Mouse (Mus musculus) embryonic facial prominence, embryonic 11.5 days (tissue): ENCODE measurements at regions not wholly inside any gene's neighbourhood (a gene's known extent, or its start where the extent isn't known, plus 50 kb on each side); places are given as distances from the start of the nearest gene placed in this dataset.
A peak's percentile ranks its signal among the peaks of the same experiment; 100 is the strongest.

Experiments
- ATAC-seq: fragments of 200-750 bp; cut with Nextera tagmentation; replicated peaks from 2 replicates; pipeline ENCODE4 v1.8.0; 2017; ENCODE audit warnings: low read depth; ENCODE audit not compliant: insufficient number of reproducible peaks, low FRiP score, low TSS enrichment
- DNase-seq: peaks from one replicate; pipeline ENCODE4 v3.0.0-alpha.2; 2015; ENCODE audit warnings: low spot score
- H3K27ac ChIP-seq: fragments of 300-500 bp; sonication (generic); replicated peaks from 2 replicates; pipeline ENCODE4 v1.5.1; 2014; ENCODE audit warnings: mild to moderate bottlenecking, low read depth, low read length, control low read depth
- H3K27me3 ChIP-seq: fragments of 300-500 bp; sonication (generic); 2 replicates; pipeline ENCODE4 v1.6.1; 2014; ENCODE audit warnings: mild to moderate bottlenecking, low read length, moderate library complexity, mixed read lengths; ENCODE audit not compliant: control insufficient read depth, insufficient read depth
- H3K36me3 ChIP-seq: fragments of 300-500 bp; sonication (generic); replicated peaks from 2 replicates; pipeline ENCODE4 v1.6.1; 2014; ENCODE audit warnings: low read depth, mild to moderate bottlenecking, low read length, moderate library complexity, mixed read lengths; ENCODE audit not compliant: control insufficient read depth, insufficient read depth
- H3K4me1 ChIP-seq: fragments of 300-500 bp; sonication (generic); 2 replicates; pipeline ENCODE4 v1.6.1; 2014; ENCODE audit warnings: low read length, mixed read lengths; ENCODE audit not compliant: control insufficient read depth, insufficient read depth
- H3K4me2 ChIP-seq: fragments of 300-500 bp; sonication (generic); 2 replicates; pipeline ENCODE4 v1.6.1; 2014; ENCODE audit warnings: low read depth, mild to moderate bottlenecking, control low read depth, low read length, moderate library complexity
- H3K4me3 ChIP-seq: fragments of 300-500 bp; sonication (generic); 2 replicates; pipeline ENCODE4 v1.5.1; 2014; ENCODE audit warnings: low read depth, low read length, control low read depth
- H3K9ac ChIP-seq: fragments of 300-500 bp; sonication (generic); replicated peaks from 2 replicates; pipeline ENCODE4 v1.6.1; 2014; ENCODE audit warnings: mild to moderate bottlenecking, control low read depth, low read length
- H3K9me3 ChIP-seq: fragments of 300-500 bp; sonication (generic); replicated peaks from 2 replicates; pipeline ENCODE4 v1.6.1; 2016; ENCODE audit warnings: mild to moderate bottlenecking, low read length, inconsistent platforms, mixed read lengths; ENCODE audit not compliant: control insufficient read depth
- WGBS: fragments of 180-500 bp; shearing (Covaris S2); extraction: QIAGEN DNeasy Blood & Tissue Kit; methylation state at CpG from one replicate; pipeline ENCODE4 v1.1.7; 2014; 5-methylcytosine and 5-hydroxymethylcytosine counted together

- no peak overlapping the region for H3K4me2 ChIP-seq
- 72% methylated on average over 3 of the region's 3 CpGs for WGBS
- H3K27me3 ChIP-seq = no peaks in the 10 kb centered on the region
- H3K9me3 ChIP-seq = no peaks in the 10 kb centered on the region
- no peaks in the 10 kb centered on the region for H3K36me3 ChIP-seq
- no peak overlapping the region for H3K4me3 ChIP-seq
- H3K4me1 ChIP-seq = no peaks in the 10 kb centered on the region
- no peak overlapping the region for H3K9ac ChIP-seq
- H3K27ac ChIP-seq = no peak overlapping the region
- DNase-seq (no peak), ATAC-seq (no peak)
These were observed 128.4 kb downstream of the Cand1 start for GRCm38 (mm10) chr10:119111409-119111808.

DNA sequence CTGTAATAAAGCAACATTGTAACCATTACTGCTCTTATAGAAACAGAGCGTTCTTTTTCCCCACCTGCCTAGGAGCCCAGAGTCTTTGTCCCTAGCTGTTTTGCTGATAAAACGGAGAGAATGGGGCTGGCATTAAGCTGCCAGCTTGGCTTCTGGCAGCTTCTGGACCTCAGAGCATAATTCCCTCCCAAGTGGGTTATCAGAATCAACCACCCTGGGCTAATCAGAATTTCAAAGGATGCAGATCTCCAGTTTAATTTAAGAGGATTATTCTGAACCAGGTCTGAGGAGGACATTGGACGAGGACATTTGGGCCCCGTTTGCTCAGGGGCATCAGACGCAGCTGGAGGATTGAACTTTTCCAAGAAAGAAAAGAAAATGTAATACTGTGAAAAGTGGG is 129.2 kb downstream of the Cand1 start:
- Histone ChIP-seq H3K27me3 (no peaks in the 10 kb centered on the region), H3K4me1 (no peaks in the 10 kb centered on the region), H3K36me3 (no peaks in the 10 kb centered on the region), H3K4me3 (no peak overlapping the region), H3K9ac (no peak overlapping the region), H3K27ac (no peak overlapping the region), H3K4me2 (no peak overlapping the region), H3K9me3 (no peaks in the 10 kb centered on the region)
- WGBS = 42% methylated on average over 5 of the region's 5 CpGs
- DNase-seq (no peak), ATAC-seq (no peak)

DNA sequence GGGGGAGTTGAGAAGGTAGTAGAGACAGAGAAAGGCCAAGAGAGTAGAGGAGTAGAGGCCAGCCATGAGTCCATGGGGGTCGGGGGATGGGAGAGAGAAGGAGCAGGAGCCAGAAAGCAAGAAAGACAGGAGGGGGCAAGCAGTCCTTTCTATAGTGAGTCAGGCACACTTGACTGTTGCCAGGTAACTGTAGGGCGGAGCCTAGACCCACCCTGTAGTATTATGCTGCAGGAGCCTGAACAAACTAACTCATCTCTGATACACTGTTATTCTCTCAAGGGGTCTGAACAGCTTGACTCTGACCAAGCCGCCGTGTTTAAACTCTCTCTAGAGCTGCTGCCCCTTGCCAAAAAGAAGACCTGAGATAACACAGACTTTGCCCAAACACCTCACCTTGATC is 130.6 kb downstream of the Cand1 start:
- 78% methylated on average over 4 of the region's 4 CpGs for WGBS
- ATAC-seq (no peak), DNase-seq (no peak)
- Histone ChIP-seq H3K4me2 (no peak overlapping the region), H3K4me3 (no peak overlapping the region), H3K36me3 (no peaks in the 10 kb centered on the region), H3K27me3 (no peaks in the 10 kb centered on the region), H3K9ac (no peak overlapping the region), H3K9me3 (no peaks in the 10 kb centered on the region), H3K27ac (no peak overlapping the region), H3K4me1 (no peaks in the 10 kb centered on the region)

DNA sequence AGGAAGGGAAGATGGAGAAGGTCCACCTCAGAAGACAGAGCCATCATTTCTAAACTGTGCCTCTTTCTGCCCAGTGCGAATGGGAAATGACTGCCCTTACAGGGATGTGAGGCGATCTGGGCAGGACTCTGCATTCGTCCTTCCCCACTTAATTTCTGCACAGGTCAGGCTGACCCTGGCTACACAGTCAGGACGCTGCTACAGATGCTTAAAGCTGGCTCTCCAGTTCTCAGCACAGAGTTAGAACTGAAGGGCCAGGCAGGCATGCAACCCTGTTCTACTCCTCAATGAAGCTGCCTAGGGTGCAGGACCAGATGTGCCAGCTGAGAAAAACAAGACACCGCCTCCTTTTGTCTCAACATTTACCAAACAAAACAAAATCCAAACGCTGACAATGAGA is 132.1 kb downstream of the Cand1 start:
- no peak for DNase-seq
- H3K4me2 ChIP-seq = no peak overlapping the region
- H3K36me3 ChIP-seq = no peaks in the 10 kb centered on the region
- 59% methylated on average over 6 of the region's 6 CpGs for WGBS
- ATAC-seq = no peak
- no peaks in the 10 kb centered on the region for H3K4me1 ChIP-seq
- no peak overlapping the region for H3K27ac ChIP-seq
- no peak overlapping the region for H3K4me3 ChIP-seq
- no peaks in the 10 kb centered on the region for H3K9me3 ChIP-seq
- no peak overlapping the region for H3K9ac ChIP-seq
- H3K27me3 ChIP-seq = no peaks in the 10 kb centered on the region

DNA sequence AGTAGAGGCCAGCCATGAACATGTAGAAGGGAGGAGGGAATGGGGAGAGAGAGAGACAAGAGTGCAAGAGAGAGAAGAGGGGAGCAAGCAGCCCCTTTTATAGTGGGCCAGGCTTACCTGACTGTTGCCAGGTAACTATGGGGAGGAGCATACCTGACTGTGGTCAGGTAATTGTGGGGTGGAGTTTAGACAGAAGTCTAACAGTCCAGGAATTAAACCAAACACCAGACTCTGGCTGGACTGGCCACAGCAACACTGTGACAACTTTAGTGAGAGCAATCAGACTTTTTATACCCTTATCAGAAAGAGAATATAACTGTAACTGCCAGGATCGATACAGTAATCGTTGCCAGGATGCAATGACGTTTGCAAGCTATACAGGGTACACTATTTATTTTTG is 133.8 kb downstream of the Cand1 start:
- Histone ChIP-seq H3K4me3 (no peak overlapping the region), H3K9me3 (no peaks in the 10 kb centered on the region), H3K4me2 (no peak overlapping the region), H3K27ac (no peak overlapping the region), H3K36me3 (no peaks in the 10 kb centered on the region), H3K4me1 (no peaks in the 10 kb centered on the region), H3K9ac (no peak overlapping the region), H3K27me3 (no peaks in the 10 kb centered on the region)
- no peak for ATAC-seq
- no peak for DNase-seq
- WGBS = 87% methylated on average over 3 of the region's 3 CpGs

GRCm38 (mm10) chr10:119105279-119105881 is 134.5 kb downstream of the Cand1 start:
- 77% methylated on average over 7 of the region's 7 CpGs for WGBS
- no peak for DNase-seq

GRCm38 (mm10) chr10:119100511-119100910 is 139.3 kb downstream of the Cand1 start:
- Histone ChIP-seq H3K4me1 (no peaks in the 10 kb centered on the region), H3K4me3 (no peak overlapping the region), H3K36me3 (no peaks in the 10 kb centered on the region), H3K9ac (no peak overlapping the region), H3K9me3 (no peaks in the 10 kb centered on the region), H3K27ac (no peak overlapping the region), H3K27me3 (no peaks in the 10 kb centered on the region), H3K4me2 (no peak overlapping the region)
- ATAC-seq (no peak), DNase-seq (peak; percentile 39)
- 18% methylated on average over 7 of the region's 7 CpGs for WGBS

More at GRCm38 (mm10) chr10:119105279-119105881, 134.5 kb downstream of the Cand1 start:
- Histone ChIP-seq H3K36me3 (no peaks in the 10 kb centered on the region), H3K27me3 (no peaks in the 10 kb centered on the region), H3K9ac (no peak overlapping the region), H3K27ac (no peak overlapping the region), H3K4me1 (no peaks in the 10 kb centered on the region), H3K4me3 (no peak overlapping the region), H3K9me3 (no peaks in the 10 kb centered on the region), H3K4me2 (no peak overlapping the region)
- no peak for ATAC-seq

GRCm38 (mm10) chr10:119099092-119099792 is 140.6 kb downstream of the Cand1 start:
- Histone ChIP-seq H3K27me3 (no peaks in the 10 kb centered on the region), H3K9me3 (no peaks in the 10 kb centered on the region), H3K27ac (no peak overlapping the region), H3K4me2 (no peak overlapping the region), H3K4me3 (no peak overlapping the region), H3K4me1 (no peaks in the 10 kb centered on the region), H3K36me3 (no peaks in the 10 kb centered on the region), H3K9ac (no peak overlapping the region)
- WGBS = 63% methylated on average over 10 of the region's 10 CpGs
- ATAC-seq (peak; percentile 46; the same call in 1 of the 2 replicates), DNase-seq (peak; percentile 55)
